Mouse (Mus musculus): Measurements from ENCODE around the gene Armh4.
A peak's percentile ranks its signal among the peaks of the same experiment; 100 is the strongest.
"Not testable (repeated sequence)": the region's sequence is repeated elsewhere in the genome, so short reads cannot be mapped to it uniquely, and the experiment has no call there.

The Armh4 gene

GRCm38 (mm10) chr14:49782715-49783531 lies at the start of gene Armh4:
Armh4 (minus strand) TSS chr14:49783383.
- DNase-seq (ENCODE audit: low read depth, low spot score) = peak; percentile 98

DNA sequence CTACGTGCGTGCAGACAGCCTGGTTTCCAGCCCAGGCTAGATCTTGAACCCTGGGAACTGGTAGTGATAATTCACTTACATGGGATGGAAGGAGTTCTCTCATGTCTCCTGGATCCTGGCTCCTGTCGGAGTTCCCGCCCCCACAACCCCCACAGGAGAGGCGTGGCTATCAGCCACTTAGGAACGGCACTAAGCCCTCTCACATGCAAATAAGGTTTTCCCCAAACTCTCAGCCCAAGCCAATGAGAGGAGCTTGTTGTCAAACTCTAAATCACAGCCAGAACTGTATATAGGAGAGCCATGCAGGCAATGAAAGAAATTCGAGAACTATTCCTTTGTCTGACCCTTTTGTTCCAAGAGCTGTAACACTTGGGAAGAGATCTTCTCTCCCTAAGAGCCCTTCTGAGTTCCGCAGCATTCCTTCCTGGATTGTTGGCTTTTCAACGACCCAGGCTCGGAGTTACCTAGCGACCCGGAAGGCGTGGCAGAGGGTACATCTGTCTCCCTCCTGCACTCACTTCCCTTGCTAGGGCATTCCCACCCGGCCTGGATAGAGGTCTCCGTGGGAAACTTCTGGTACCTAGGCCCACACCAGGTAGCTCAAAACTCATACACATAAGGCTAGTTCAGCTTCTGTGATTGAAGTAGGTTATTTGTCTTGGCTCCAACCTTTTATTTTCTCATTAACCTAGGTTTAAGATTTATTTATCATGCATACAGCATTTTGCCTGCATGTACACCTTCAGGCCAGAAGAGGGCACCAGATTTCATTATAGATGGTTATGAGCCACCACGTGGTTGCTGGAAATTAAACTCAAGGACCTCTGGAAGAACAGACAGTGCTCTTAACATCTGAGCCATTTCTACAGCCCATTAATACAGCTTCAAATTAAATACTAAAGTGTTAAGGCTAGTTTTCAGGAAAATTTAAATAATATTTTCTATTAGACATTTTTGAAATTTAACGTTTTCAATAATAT lies 46.3 kb upstream of the Armh4 start:
- no peak for DNase-seq (ENCODE audit: low read depth, low spot score)

DNA sequence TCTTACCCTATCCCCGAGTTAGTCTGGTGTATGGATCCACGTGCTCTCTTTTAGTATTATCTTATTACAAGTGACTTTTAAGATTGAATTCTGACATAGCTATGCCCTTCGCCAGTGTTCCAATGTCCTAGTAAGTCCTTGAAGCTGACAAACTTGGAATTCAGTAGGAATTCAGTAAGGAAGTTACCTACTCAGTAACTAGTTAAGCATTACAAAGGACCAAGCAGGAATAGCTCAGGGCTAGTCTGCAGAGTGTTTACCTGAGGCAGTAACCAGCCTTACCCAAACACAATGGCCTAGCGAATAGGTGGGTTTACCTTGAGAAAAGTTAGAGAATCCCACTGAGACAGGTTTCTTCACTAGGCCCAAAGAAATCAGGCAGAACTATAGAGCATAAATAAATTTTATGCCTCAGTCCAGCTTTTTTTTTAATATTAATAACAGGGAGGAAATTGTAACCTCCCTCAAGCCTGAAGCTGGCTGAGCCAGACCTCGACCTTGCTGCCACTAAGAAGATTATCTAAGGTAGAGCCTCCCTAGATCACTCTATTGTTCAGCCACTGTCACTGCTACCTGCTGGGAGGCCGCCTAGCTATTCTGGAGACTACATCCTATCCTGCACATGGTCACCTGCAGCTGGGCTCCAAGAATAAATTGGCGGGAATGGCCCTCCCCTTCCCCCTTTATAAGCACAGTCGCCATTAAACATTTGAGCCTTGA lies 36.7 kb upstream of the Armh4 start:
- DNase-seq (ENCODE audit: low read depth, low spot score) = not testable (repeated sequence)

- not testable (repeated sequence) for DNase-seq (ENCODE audit: low read depth, low spot score)
These were observed 35.6 kb upstream of the Armh4 start for GRCm38 (mm10) chr14:49818713-49819208.

GRCm38 (mm10) chr14:49812966-49813365 lies 29.8 kb upstream of the Armh4 start:
- DNase-seq (ENCODE audit: low read depth, low spot score) = not testable (repeated sequence)

DNA sequence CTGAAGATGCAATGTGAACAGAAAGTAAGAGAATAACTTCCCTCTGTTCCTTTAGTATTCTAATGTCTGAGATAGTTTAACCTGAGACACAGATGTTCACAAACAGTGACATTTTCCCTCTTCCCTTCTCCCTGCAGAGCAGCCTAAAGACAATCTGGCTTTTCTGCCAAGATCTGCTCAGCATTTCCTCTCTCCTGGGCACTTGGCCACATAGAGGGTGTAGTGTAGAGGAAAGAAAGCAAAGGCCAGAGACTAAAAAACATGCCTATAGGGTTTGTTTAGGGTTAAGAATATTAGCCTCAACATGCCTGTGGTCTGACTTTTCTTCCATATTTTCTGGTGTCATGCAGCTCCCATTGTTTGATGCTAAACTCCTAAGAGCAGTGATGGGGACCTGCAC lies 21.9 kb upstream of the Armh4 start:
- DNase-seq (ENCODE audit: low read depth, low spot score) = peak; percentile 36

DNA sequence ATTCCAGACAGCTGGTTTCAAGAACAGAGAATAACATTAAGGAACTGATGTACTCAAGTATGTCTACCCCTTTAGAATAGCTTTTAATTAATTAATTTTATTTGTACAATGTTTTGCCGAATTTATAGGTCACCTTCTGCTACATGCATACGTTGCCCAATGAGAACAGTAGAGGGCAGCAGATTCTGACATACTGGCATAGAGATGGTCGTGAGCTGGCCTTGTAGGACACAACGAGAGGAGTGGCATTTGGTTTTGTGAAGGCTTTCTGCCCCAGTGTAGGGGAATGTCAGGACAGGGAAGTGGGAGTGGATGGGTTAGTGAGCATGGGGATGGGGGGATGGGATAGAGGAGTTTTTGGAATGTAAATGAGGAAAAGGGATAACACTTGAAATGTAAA lies 18.3 kb upstream of the Armh4 start:
- DNase-seq (ENCODE audit: low read depth, low spot score) = peak; percentile 84

DNA sequence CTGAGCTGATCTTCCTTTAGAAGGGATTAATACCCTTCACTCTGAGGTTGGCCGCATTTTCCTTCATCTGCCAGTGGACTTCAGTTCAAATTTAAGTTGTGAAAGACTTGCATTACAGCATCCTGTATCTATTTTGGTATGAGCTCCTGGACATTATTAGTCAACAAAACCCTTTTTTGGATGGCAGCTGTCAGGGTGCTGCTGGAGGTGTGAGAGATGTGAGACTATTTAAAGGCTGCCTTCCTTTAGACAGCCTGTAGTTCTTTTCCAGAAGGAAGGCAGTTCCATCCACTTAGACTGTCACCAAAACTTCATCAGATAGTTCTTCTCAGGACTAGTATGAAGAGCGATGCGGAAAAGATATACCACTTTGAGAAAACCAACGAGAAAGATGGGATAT lies 10.8 kb upstream of the Armh4 start:
- DNase-seq (ENCODE audit: low read depth, low spot score) = no peak

GRCm38 (mm10) chr14:49790542-49790941 lies 7.4 kb upstream of the Armh4 start:
- DNase-seq (ENCODE audit: low read depth, low spot score) = peak; percentile 43

DNA sequence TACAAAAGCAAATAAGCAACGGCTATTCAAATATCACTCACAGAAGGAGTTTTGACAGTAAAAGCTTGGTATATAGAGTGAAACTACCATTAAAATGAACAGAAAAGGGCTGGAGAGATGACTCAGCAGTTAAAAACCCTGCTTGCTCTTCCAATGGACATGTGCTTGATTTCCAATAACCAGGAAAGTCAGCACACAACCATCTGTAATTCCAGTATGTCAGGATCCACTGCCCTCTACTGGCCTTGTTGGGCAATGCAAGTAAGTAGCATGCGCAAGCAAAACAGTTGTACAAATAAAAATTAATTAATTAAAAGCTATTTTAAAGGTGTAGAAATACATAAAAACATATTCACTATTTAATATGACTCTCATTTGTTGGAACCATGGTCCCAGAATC lies 2.6 kb upstream of the Armh4 start:
- DNase-seq (ENCODE audit: low read depth, low spot score) = peak; percentile 89

DNA sequence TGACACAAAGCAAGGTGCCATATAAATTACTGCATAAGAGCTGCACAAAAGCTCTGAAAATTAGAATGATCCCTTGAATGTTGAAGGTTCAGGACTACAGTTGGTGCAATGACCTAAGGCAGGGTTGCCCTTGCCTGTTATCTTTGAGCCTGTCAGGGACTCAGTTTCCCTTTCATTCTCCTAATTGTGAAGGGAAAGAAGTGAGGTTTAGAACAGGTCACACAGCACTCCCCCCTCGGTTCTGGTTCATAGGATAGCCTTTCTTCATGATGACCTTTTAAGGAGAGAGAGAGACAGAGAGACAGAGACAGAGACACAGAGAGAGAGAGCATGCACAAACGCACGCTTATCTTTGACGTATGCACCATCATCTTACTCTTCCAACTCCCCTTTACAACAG lies 683 bp upstream of the Armh4 start:
- no peak for DNase-seq (ENCODE audit: low read depth, low spot score)

- peak; percentile 42 for DNase-seq (ENCODE audit: low read depth, low spot score)
These were observed 2.8 kb downstream of the Armh4 start for GRCm38 (mm10) chr14:49780416-49780815.

DNA sequence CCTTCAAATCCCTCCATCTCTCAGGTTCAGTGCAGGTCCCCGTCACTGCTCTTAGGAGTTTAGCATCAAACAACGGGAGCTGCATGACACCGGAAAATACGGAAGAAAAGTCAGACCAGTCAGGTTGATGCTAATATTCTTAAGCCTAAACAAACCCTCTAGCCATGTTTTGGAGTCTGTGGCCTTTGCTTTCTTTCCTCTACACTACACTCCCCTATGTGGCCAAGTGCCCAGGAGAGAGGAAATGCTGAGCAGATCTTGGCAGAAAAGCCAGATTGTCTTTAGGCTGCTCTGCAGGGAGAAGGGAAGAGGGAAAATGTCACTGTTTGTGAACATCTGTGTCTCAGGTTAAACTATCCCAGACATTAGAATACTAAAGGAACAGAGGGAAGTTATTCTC lies 5.6 kb downstream of the Armh4 start:
- DNase-seq (ENCODE audit: low read depth, low spot score) = peak; percentile 82

GRCm38 (mm10) chr14:49771746-49772145 lies 11.4 kb downstream of the Armh4 start:
- DNase-seq (ENCODE audit: low read depth, low spot score) = peak; percentile 70

DNA sequence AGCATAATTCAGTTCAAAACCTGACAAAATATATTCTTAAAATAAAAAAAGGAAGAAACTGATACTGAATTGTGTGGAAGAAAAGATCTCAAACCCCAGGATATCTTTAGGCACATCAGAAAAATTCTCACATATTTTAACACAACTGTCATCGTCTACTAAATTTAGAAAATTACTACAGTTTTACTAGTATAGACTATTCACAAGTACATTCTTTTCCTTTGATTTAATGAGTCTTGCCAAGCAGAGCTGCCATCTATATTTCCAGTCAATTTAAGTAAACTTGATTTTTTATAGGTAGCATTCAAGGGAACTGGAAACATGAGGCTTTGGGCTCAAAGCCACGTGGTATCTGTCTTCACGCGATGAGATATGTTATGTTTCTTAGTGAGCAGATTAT lies 16.6 kb downstream of the Armh4 start:
- peak; percentile 31 for DNase-seq (ENCODE audit: low read depth, low spot score)

GRCm38 (mm10) chr14:49755845-49756244 lies 27.3 kb downstream of the Armh4 start:
- peak; percentile 71 for DNase-seq (ENCODE audit: low read depth, low spot score)

- no peak for DNase-seq (ENCODE audit: low read depth, low spot score)
These were observed 30.6 kb downstream of the Armh4 start for GRCm38 (mm10) chr14:49752614-49753013.

GRCm38 (mm10) chr14:49745874-49746273 lies 37.3 kb downstream of the Armh4 start:
- peak; percentile 58 for DNase-seq (ENCODE audit: low read depth, low spot score)

DNA sequence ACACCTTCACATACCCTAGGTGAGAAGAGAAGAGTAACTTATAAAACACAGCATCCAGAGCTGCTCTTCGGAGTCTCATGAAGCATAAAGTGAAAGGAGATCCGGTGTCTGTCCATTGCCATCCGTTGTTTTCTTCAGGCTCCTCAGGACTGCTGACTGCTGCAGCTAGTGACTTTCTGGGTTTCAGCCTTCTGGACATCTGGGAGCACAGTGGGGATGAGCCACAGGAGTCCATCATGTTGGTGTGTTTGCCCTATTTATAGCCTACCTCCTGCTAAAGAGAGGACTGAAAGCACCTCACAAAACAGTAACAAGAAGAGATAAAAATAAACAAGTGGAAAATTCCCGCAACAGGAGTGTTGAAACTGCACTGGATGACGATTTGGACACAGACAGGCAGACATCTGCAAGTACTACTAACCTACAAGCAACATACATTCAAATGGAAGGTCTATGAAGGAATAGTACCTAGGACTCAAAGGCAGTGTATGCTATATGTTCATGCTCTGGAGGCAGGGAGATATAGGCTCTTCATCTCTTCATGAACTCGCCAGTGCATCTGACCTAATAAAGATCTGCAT lies 39.1 kb downstream of the Armh4 start:
- DNase-seq (ENCODE audit: low read depth, low spot score) = peak; percentile 92

- DNase-seq (ENCODE audit: low read depth, low spot score) = peak; percentile 25
These were observed 43.9 kb downstream of the Armh4 start for GRCm38 (mm10) chr14:49739328-49739727.

- DNase-seq (ENCODE audit: low read depth, low spot score) = no peak
These were observed 44.6 kb downstream of the Armh4 start for GRCm38 (mm10) chr14:49738441-49739088.

Measured in brain, adult 2 months (tissue).